Mouse (Mus musculus) bone marrow, adult 2 months (tissue): ENCODE measurements around the gene Tas2r117.

Source experiments
- CTCF ChIP-seq: fragments of 200-500 bp; IDR thresholded peaks from 2 replicates; pipeline ENCODE4 v1.5.1; 2011; ENCODE audit warnings: low read length, control low read depth; ENCODE audit not compliant: control insufficient read depth, insufficient read depth
- POLR2A ChIP-seq: fragments of 200-500 bp; IDR thresholded peaks from 2 replicates; pipeline ENCODE4 v1.6.1; 2011; ENCODE audit warnings: low read depth, mild to moderate bottlenecking, control low read depth, low read length, borderline replicate concordance; ENCODE audit not compliant: control insufficient read depth

DNA sequence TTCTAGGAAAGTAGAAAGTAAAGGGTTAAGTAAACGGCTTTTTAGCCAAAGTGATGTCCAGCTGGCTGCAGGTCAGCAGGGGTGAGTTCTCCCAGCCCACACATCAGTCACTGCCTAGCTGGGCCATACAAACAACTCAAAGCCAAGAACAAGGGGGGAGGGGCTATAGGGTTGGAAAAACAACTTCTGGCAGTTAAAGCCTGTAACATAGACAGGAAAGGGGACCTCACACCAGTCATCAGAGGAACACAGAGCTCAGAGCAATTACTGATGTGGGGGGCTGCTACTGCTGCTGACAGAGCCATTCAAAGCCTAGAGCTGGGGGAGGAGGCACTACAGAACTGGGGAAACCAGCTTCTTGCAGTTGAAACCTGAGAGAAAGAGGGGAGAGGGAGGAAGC, 7.2 kb upstream of the Tas2r117 start:
- TF ChIP-seq CTCF (no peak), POLR2A (no peak)
